Mouse (Mus musculus) heart, postnatal 0 days (tissue): Measurements from ENCODE around the gene Prl2c5. TPM values are rescaled to one million over a fixed set of nuclear protein-coding genes. Genes with fewer than 3 reads are reported as not detected.
"Not testable (repeated sequence)": the region's sequence is repeated elsewhere in the genome, so short reads cannot be mapped to it uniquely, and the experiment has no call there.

ENCODE experiments used
- ATAC-seq: fragments of 200-750 bp; cut with Nextera tagmentation; 2 replicates; pipeline ENCODE4 v1.8.0; 2017; ENCODE audit warnings: low read depth, moderate number of reproducible peaks, moderate library complexity; ENCODE audit not compliant: insufficient read depth
- DNase-seq: peaks from one replicate; pipeline ENCODE4 v3.0.0-alpha.2; 2016; ENCODE audit warnings: low spot score
- H3K27ac ChIP-seq: fragments of 300-500 bp; sonication (generic); 2 replicates; pipeline ENCODE4 v1.5.1; 2014; ENCODE audit warnings: low read depth, mild to moderate bottlenecking
- H3K27me3 ChIP-seq: fragments of 300-500 bp; sonication (generic); 2 replicates; pipeline ENCODE4 v1.6.1; 2014; ENCODE audit warnings: low read length, mixed read lengths; ENCODE audit not compliant: control insufficient read depth, insufficient read depth
- H3K36me3 ChIP-seq: fragments of 300-500 bp; sonication (generic); replicated peaks from 2 replicates; pipeline ENCODE4 v1.6.1; 2014; ENCODE audit warnings: low read length, mixed read lengths; ENCODE audit not compliant: control insufficient read depth, insufficient read depth
- H3K4me1 ChIP-seq: fragments of 300-500 bp; sonication (generic); 2 replicates; pipeline ENCODE4 v1.6.1; 2014; ENCODE audit warnings: antibody characterized with exemption; ENCODE audit not compliant: control insufficient read depth, insufficient read depth
- H3K4me2 ChIP-seq: fragments of 300-500 bp; sonication (generic); 2 replicates; pipeline ENCODE4 v1.6.1; 2014; ENCODE audit warnings: low read depth, mild to moderate bottlenecking, low read length, moderate library complexity
- H3K4me3 ChIP-seq: fragments of 300-500 bp; sonication (generic); 2 replicates; pipeline ENCODE4 v1.5.1; 2014; ENCODE audit warnings: low read depth, low read length
- H3K9ac ChIP-seq: fragments of 300-500 bp; sonication (generic); replicated peaks from 2 replicates; pipeline ENCODE4 v1.6.1; 2014; ENCODE audit warnings: low read depth, low read length, mixed read lengths
- H3K9me3 ChIP-seq: fragments of 300-500 bp; sonication (generic); replicated peaks from 2 replicates; pipeline ENCODE4 v1.6.1; 2016; ENCODE audit warnings: low read length; ENCODE audit not compliant: control insufficient read depth
- CTCF ChIP-seq: IDR thresholded peaks from 2 replicates; pipeline ENCODE4 v1.5.1; 2016; ENCODE audit warnings: antibody characterized with exemption, control low read depth, low read depth
- WGBS: fragments of 180-500 bp; shearing (Covaris S2); extraction: QIAGEN DNeasy Blood & Tissue Kit; methylation state at CpG from one replicate; pipeline ENCODE4 v1.1.7; 2014; 5-methylcytosine and 5-hydroxymethylcytosine counted together
- polyA plus RNA-seq: library from polyadenylated mRNA; unstranded; fragments of >200 nt; fragmentation: Nextera tagmentation; extraction: Ambion mirVana; gene quantifications from 2 replicates; pipeline ENCODE4 v1.2.1, GENCODE M21; 2015
- total RNA-seq: library from RNA; depleted of rRNA; stranded (reverse); fragments of >200 nt; gene quantifications from 2 replicates; pipeline ENCODE4 v1.2.3, GENCODE M21; 2014; ENCODE audit warnings: low replicate concordance; rRNA removed

The Prl2c5 gene
- total and polyA plus RNA-seq, 2 experiments from 2014 or later, result not detected

DNA sequence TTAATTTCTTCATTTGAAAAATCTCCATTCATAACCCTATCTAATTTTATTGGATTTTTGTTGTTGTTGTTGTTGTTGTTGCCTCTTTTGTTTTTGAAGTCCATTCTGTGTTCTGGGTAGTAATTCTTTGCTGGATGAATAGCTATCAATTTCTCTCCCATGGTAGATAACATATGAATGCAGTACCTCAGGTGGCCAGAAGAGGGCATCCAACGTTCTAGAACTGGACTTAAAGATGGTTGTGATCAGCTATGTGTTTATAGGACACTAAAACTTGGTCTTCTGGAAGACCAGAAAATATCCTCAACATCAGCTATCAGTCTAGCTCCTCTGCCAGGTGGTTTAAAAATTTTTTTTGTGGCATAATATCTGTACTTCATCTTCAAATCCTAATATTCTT is 54.9 kb downstream of the Prl2c5 start:
- peak; percentile 5 for DNase-seq
- H3K27me3 ChIP-seq, ATAC-seq, H3K4me2 ChIP-seq, H3K9me3 ChIP-seq, H3K4me1 ChIP-seq, H3K36me3 ChIP-seq, H3K27ac ChIP-seq, H3K9ac ChIP-seq, H3K4me3 ChIP-seq: not testable (repeated sequence)
- WGBS, result 0% methylated on average over 1 of the region's 1 CpGs
- TF ChIP-seq CTCF, result peak; percentile 53

Other genes with a start within 250 kb of the Prl2c5 start
- gene Prl2c2, start 177.3 kb upstream of the Prl2c5 start, total RNA-seq, result not detected in 2 replicates
- gene Prl2c2, start 177.3 kb upstream of the Prl2c5 start, polyA plus RNA-seq, result 0.29 TPM in 1 of 2 replicates, not detected in the other
- 5.2 and 6.2 TPM in 2 replicates for gene Gpr137b, start 211.3 kb downstream of the Prl2c5 start, total RNA-seq
- gene Gpr137b, start 211.3 kb downstream of the Prl2c5 start, polyA plus RNA-seq, result 5.8 and 6.1 TPM in 2 replicates